Mouse (Mus musculus): ENCODE data around the gene Pak1ip1.

The Pak1ip1 gene

GRCm38 (mm10) chr13:41006244-41006643 lies 5.4 kb downstream of the Pak1ip1 start:
- DNase-seq (ENCODE audit: low spot score), result no peak

GRCm38 (mm10) chr13:41008271-41008670 lies 7.4 kb downstream of the Pak1ip1 start:
- DNase-seq (ENCODE audit: low spot score), result no peak

- DNase-seq (ENCODE audit: low spot score), result no peak
These were observed 8.1 kb downstream of the Pak1ip1 start for GRCm38 (mm10) chr13:41008946-41009345.

- DNase-seq (ENCODE audit: low spot score), result peak; percentile 93
These were observed 15.2 kb downstream of the Pak1ip1 start, which contains the start of gene Tmem14c for GRCm38 (mm10) chr13:41015829-41016634. TSS of gene Tmem14c (plus strand) at chr13:41016292.

GRCm38 (mm10) chr13:41016797-41017405 lies 16.1 kb downstream of the Pak1ip1 start:
- no peak for DNase-seq (ENCODE audit: low spot score)

GRCm38 (mm10) chr13:41017832-41018231 lies 17.0 kb downstream of the Pak1ip1 start:
- no peak for DNase-seq (ENCODE audit: low spot score)

GRCm38 (mm10) chr13:41018236-41018635 lies 17.4 kb downstream of the Pak1ip1 start:
- DNase-seq (ENCODE audit: low spot score), result no peak

GRCm38 (mm10) chr13:41018756-41019591 lies 18.2 kb downstream of the Pak1ip1 start:
- no peak for DNase-seq (ENCODE audit: low spot score)

- DNase-seq (ENCODE audit: low spot score), result no peak
These were observed 19.7 kb downstream of the Pak1ip1 start for GRCm38 (mm10) chr13:41020494-41020893.

- no peak for DNase-seq (ENCODE audit: low spot score)
These were observed 20.8 kb downstream of the Pak1ip1 start for GRCm38 (mm10) chr13:41021607-41022006.

GRCm38 (mm10) chr13:41022099-41022498 lies 21.3 kb downstream of the Pak1ip1 start:
- no peak for DNase-seq (ENCODE audit: low spot score)

- no peak for DNase-seq (ENCODE audit: low spot score)
These were observed 29.3 kb downstream of the Pak1ip1 start for GRCm38 (mm10) chr13:41030098-41030497.

- DNase-seq (ENCODE audit: low spot score), result no peak
These were observed 41.7 kb downstream of the Pak1ip1 start for GRCm38 (mm10) chr13:41042511-41042910.

GRCm38 (mm10) chr13:41045901-41046300 lies 45.1 kb downstream of the Pak1ip1 start:
- no peak for DNase-seq (ENCODE audit: low spot score)

GRCm38 (mm10) chr13:41047280-41047679 lies 46.5 kb downstream of the Pak1ip1 start:
- DNase-seq (ENCODE audit: low spot score), result no peak

GRCm38 (mm10) chr13:41051965-41052364 lies 51.1 kb downstream of the Pak1ip1 start:
- DNase-seq (ENCODE audit: low spot score), result no peak
